Mouse (Mus musculus): Measurements from ENCODE around the gene Abhd18. TPM values are rescaled to one million over a fixed set of nuclear protein-coding genes. Genes with fewer than 3 reads are reported as not detected.
A peak's percentile ranks its signal among the peaks of the same experiment; 100 is the strongest.
"Not testable (repeated sequence)": the region's sequence is repeated elsewhere in the genome, so short reads cannot be mapped to it uniquely, and the experiment has no call there.

Abhd18 gene
- total RNA-seq (2021), result 10 to 100 TPM; 40.9 to 47.8 TPM

GRCm38 (mm10) chr3:40846957-40847017, at the start of gene Abhd18:
Gene Abhd18, plus strand, starts transcription at chr3:40846970.
- intact Hi-C loops (cut with DNase I), result loop anchor here (5.0 kb wide), 1 partner anchor 46 kb away; no protein-coding TSS in a partner anchor
- DNase-seq, result not testable (repeated sequence)

DNA sequence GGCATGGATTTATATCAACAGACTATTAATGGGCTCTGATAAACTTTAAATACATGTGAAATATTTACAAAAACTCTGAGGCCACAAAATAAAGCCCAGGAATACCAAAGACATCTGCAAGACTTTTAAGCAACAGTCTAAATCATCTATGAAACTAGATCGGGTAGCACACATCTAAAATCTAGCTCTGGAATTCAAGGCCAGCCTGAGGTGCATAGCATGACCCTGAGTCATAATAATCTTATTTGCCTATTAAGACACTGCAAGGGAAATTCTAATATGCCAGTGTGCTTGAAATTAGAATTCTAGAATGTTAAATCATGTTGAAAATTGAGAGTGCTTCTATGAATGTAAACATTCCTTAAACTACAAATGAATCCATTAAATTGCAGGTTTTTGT, 48.7 kb upstream of the Abhd18 start:
- intact Hi-C loops (cut with DNase I), result loop anchor here (5.0 kb wide), 1 partner anchor 944 kb away; the partner anchor contains the start of genes D3Ertd751e and Sclt1
- DNase-seq, result no peak

GRCm38 (mm10) chr3:40798500-40798899, 48.3 kb upstream of the Abhd18 start:
- intact Hi-C loops (cut with DNase I), result loop anchor here (5.0 kb wide), 1 partner anchor 944 kb away; the partner anchor contains the start of genes D3Ertd751e and Sclt1
- DNase-seq, result peak; percentile 51 to 56

DNA sequence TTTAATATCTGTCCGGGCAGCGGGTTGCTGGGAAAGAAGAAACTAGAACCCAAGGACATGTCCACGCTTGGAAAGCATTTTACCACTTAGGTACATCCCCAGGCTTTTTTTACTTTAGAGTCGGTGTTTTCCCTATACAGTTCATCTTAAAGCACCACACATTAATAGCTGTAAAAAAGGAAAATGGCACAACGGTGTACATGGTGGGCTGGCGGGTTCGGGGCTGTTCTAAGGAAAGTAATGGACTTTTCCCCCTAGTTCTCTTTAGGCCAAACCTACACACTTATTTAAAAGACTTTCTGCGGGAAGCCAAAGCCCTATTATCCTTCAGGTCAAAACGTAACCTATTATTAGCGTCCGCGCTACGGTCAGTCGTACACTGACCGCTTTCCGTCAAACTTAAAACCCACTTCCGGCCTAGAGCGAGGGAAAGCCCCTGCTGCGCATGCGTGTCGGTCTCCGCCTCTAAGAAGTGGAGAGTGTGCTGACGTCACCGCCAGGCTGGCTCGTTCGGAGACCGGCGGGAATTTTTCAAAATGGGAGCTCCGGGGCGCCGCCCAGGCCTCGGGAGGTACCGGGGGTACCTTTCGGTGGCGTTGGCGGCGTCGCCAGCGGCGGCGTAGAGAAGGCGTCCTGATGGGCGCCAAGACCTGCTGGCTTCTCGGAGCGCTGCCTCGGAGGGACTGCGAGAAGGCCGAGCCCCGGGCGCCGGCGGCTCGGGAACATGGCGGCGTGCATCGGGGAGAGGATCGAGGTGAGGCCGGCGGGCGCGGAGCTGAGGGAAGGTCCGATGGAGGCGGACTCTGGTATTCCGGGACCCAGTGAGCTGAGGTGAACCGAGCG, 47.0 kb upstream of the Abhd18 start, which contains the start of gene Plk4:
Plk4 (plus strand) TSS at position 490 of the 843 bp plus-strand sequence.
- DNase-seq, result peak; percentile 98
- intact Hi-C loops (cut with DNase I), result loop anchor here (5.0 kb wide), 1 partner anchor 943 kb away; the partner anchor contains the start of genes D3Ertd751e and Sclt1

DNA sequence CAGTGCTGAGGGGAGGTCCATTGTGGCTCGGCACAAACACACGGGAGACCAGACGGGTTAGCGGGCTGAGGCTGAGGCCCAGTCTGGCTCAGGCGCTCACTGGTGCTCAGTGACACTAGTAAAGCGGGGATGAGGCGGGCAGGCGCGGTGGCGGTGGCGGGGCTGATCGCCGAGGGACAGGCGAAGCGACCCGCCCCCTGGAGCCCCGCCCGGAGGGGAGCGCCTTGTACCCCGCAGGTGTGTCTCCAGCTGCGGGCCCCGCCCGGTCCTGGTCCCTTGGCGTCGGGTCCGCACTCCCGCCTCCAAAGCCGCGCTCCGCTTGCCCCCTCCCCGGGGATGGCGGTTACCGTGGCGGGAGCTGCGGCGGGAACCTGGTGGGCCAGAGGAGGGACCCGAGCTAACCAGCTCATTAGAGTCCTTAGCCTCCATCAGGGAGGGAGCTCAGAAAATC, 46.4 kb upstream of the Abhd18 start:
- intact Hi-C loops (cut with DNase I), result no loop called here
- DNase-seq, result no peak

GRCm38 (mm10) chr3:40806871-40807270, 39.9 kb upstream of the Abhd18 start:
- no peak for DNase-seq
- intact Hi-C loops (cut with DNase I), result no loop called here

DNA sequence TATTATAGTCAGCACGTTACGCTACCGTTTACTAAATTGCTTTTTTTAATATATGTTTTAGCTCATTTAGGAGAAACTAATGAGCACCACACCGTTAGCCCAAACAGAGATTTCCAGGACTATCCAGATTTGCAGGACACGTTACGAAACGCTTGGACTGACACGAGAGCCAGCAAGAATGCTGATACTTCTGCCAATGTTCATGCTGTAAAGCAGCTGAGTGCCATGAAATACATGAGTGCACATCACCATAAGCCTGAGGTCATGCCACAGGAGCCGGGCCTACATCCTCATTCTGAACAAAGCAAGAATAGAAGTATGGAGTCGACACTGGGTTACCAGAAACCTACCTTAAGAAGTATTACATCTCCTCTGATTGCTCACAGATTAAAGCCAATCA, 38.1 kb upstream of the Abhd18 start:
- DNase-seq, result no peak

DNA sequence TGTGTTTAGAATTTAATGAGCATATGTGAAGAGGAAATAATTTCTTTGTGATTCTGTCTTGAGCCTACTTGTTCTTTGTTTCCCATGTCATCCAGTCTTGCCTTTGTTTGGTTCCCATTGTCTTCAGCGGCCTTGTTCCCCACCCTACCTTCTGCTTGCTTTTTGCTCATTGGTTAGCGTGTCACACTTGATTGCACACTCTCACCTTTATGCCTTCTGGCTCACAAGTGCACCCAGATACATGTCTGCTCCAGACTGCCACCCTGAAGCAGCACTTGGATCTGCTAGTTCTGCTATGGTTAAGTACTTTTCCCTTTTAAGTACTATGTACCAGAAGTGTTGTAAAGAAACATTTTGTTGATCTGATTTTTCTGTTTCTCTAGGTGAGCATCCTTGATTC, 36.9 kb upstream of the Abhd18 start:
- DNase-seq, result no peak
- intact Hi-C loops (cut with DNase I), result no loop called here

More for the DNA sequence above, 38.1 kb upstream of the Abhd18 start:
- intact Hi-C loops (cut with DNase I), result no loop called here

- no peak for DNase-seq
- intact Hi-C loops (cut with DNase I), result no loop called here
Measured at GRCm38 (mm10) chr3:40813275-40813674, 33.5 kb upstream of the Abhd18 start.

GRCm38 (mm10) chr3:40845521-40845920, 1.2 kb upstream of the Abhd18 start:
- intact Hi-C loops (cut with DNase I), result loop anchor here (5.0 kb wide), 1 partner anchor 47 kb away; no protein-coding TSS in a partner anchor
- peak; percentile 12 to 14 for DNase-seq

DNA sequence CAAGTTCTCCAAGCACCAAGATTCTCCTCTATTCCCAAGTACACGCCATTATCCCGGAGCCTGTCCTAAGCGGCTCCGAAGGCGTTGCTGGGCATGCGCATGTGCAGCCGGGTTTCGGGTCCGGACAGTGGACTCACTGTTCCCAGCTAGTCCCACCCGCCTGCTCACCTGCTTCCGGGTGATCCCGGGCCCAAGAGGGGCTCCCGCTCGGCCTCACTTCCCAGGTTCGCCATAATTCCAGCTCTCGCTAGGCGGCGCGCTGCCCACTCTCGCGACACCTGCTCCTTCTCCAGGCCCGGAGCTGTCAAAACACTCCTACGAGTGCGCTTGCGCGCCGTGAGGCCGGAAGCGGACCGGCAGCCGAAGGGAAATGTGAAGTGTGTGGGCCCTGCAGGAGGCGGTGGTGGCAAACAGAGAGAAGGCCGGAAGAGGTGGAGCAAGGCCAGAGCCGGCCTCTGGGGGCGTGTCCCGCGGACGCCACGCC, 255 bp upstream of the Abhd18 start, which contains the start of gene Mfsd8:
Mfsd8 (minus strand) TSS at position 414 of the 484 bp plus-strand sequence.
- intact Hi-C loops (cut with DNase I), result loop anchor here (5.0 kb wide), 1 partner anchor 46 kb away; no protein-coding TSS in a partner anchor
- DNase-seq, result peak; percentile 96 to 98

DNA sequence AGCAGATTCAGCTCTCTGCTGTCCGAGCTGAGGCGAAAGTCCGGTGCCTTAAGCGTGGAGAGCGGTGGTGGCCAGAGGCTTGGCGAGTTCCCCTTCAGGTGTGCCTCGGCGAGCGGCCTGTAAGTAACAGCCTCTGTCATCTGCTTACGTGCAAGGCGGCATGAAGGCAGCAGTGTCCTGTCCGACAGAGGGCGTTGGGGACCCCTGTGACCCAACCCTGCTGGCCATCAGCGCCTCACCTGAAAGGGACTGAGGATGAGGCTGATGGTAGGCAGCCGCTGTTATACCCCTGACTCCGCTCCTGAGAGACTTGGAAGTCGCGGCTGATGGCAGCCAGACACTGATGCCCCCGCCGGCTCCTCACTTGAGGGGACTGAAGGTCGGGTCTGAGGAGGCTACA, 248 bp downstream of the Abhd18 start:
- intact Hi-C loops (cut with DNase I), result loop anchor here (5.0 kb wide), 1 partner anchor 45 kb away; no protein-coding TSS in a partner anchor
- DNase-seq, result peak; percentile 58 to 65

GRCm38 (mm10) chr3:40847936-40848335, 1.2 kb downstream of the Abhd18 start:
- intact Hi-C loops (cut with DNase I), result loop anchor here (5.0 kb wide), 1 partner anchor 44 kb away; no protein-coding TSS in a partner anchor

DNA sequence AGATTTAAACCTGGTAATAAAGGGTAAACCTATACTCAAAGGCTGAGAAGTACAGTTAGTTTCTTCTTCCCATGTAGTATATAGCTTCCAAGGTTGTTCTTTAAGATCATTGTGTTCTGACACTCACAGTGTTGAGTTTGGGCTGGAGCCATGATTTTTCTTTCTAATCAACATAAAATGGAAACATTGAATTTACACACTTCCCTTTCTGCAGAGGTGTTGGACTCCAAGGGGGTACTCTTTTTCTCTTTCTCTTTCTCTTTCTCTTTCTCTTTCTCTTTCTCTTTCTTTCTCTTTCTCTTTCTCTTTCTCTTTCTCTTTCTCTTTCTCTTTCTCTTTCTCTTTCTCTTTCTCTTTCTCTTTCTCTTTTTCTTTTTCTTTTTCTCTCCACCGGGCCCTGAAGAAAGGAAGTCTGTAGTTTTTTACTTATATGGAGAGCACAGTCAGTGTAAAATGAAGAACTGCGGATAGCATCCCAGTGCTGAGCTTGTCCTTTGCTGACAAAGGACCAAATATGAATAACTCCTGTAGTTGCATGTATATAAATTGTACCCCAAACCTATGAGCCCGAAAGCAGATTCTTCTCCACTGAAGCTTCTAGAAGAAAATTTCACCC, 6.5 kb downstream of the Abhd18 start:
- intact Hi-C loops (cut with DNase I); DNase-seq: not testable (repeated sequence)

More at GRCm38 (mm10) chr3:40847936-40848335, 1.2 kb downstream of the Abhd18 start:
- not testable (repeated sequence) for DNase-seq

GRCm38 (mm10) chr3:40893816-40894258, 47.1 kb downstream of the Abhd18 start:
- peak; percentile 98 to 99 for DNase-seq
- intact Hi-C loops (cut with DNase I), result loop anchor here (5.0 kb wide), 1 partner anchor 47 kb away; the partner anchor contains the start of genes Abhd18 and Mfsd8

GRCm38 (mm10) chr3:40894336-40894735, 47.6 kb downstream of the Abhd18 start:
- intact Hi-C loops (cut with DNase I), result loop anchor here (5.0 kb wide), 1 partner anchor 47 kb away; the partner anchor contains the start of genes Abhd18 and Mfsd8
- peak in 1 of 2 experiments; percentile 45 for DNase-seq

- intact Hi-C loops (cut with DNase I), result loop anchor here (2.0 kb wide), 1 partner anchor 52 kb away; no protein-coding TSS in a partner anchor
- not testable (repeated sequence) for DNase-seq
Measured at GRCm38 (mm10) chr3:40902443-40902842, 55.7 kb downstream of the Abhd18 start, which contains the start of gene 1700034I23Rik. Gene 1700034I23Rik, minus strand, starts transcription at chr3:40902543.

- no peak for DNase-seq
- intact Hi-C loops (cut with DNase I), result no loop called here
Measured at GRCm38 (mm10) chr3:40938189-40938588, 91.4 kb downstream of the Abhd18 start.

DNA sequence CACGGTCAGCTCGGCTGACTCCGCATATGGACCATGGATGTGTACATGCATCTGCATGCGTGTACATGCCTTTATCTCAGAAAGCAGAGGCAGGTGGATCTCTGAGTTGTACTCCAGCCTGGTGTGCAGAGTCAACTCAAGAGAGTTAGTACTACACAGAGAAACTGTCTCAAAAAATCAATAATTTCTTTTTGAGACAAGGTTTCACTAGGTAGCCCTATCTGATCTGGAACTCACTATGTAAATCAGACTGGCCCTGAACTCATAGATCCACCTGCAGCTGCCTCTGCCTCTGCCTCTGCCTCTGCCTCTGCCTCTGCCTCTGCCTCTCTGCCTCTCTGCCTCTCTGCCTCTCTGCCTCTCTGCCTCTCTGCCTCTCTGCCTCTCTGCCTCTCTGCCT, 91.8 kb downstream of the Abhd18 start:
- no peak for DNase-seq
- intact Hi-C loops (cut with DNase I), result no loop called here

- intact Hi-C loops (cut with DNase I), result no loop called here
Measured at GRCm38 (mm10) chr3:40939019-40939418, 92.2 kb downstream of the Abhd18 start.

More at GRCm38 (mm10) chr3:40939019-40939418, 92.2 kb downstream of the Abhd18 start:
- no peak for DNase-seq

Data from heart, postnatal 10 days (tissue).